Mouse (Mus musculus): ENCODE data around the gene Camsap3.

GRCm38 (mm10) chr8:3567641-3568371 is 19.3 kb upstream of the Camsap3 start, which contains the start of gene C330021F23Rik:
- no peak for TF ChIP-seq CTCF (IDR thresholded peaks at IDR 0.05; ENCODE audit: extremely low read depth, insufficient read depth, insufficient read length, insufficient replicate concordance)
- TF ChIP-seq POLR2A (IDR thresholded peaks at IDR 0.05; ENCODE audit: low read depth, low read length), result no peak

Data from spleen, adult 2 months (tissue).